Mouse (Mus musculus): Measurements from ENCODE around the gene Bad.

- TF ChIP-seq CTCF (IDR thresholded peaks at IDR 0.05; ENCODE audit: insufficient read depth, low read length) = no peak
- no peak for TF ChIP-seq POLR2A (IDR thresholded peaks at IDR 0.05; ENCODE audit: borderline replicate concordance, extremely low read depth, low read depth, low read length)
These were observed 37.4 kb downstream of the Bad start for GRCm38 (mm10) chr19:6979001-6979479.
